Mouse (Mus musculus): ENCODE data around the gene Pet100. TPM values are rescaled to one million over a fixed set of nuclear protein-coding genes. Genes with fewer than 3 reads are reported as not detected.

Pet100 gene
- polyA plus RNA-seq, 1 experiment: 36.1 TPM

GRCm38 (mm10) chr8:3594466-3594865, 26.9 kb upstream of the Pet100 start:
- DNase-seq (ENCODE audit: low read depth): no peak
- no peak for TF ChIP-seq CTCF (IDR thresholded peaks at IDR 0.05; ENCODE audit: borderline replicate concordance, extremely low read depth, insufficient read depth, insufficient read length)
- no peak for TF ChIP-seq POLR2A (IDR thresholded peaks at IDR 0.05; ENCODE audit: borderline replicate concordance, extremely low read depth, insufficient read depth, insufficient read length, poor library complexity, severe bottlenecking)

DNA sequence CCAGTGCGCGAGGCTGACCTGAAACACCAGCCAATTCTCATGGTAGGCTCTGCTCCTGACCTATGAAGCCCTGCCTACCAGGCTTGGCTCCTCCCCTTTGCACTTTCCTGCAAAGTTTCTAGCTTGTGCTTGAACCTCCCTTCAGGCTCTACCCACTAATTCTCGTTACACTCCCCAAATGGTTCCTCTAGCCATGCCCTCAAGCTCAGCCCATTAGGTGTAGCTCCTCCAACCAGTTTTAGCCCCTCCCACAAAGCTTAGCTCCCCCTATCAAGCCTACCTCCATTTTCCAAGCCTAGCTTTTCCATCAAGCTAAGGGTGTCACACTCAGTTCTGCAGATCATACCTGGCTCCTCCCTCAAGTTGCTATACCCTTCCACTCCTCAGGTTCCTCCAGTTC, 23.3 kb upstream of the Pet100 start:
- no peak for TF ChIP-seq POLR2A (IDR thresholded peaks at IDR 0.05; ENCODE audit: borderline replicate concordance, extremely low read depth, insufficient read depth, insufficient read length, poor library complexity, severe bottlenecking)
- TF ChIP-seq CTCF (IDR thresholded peaks at IDR 0.05; ENCODE audit: borderline replicate concordance, extremely low read depth, insufficient read depth, insufficient read length): no peak
- no peak for DNase-seq (ENCODE audit: low read depth)

DNA sequence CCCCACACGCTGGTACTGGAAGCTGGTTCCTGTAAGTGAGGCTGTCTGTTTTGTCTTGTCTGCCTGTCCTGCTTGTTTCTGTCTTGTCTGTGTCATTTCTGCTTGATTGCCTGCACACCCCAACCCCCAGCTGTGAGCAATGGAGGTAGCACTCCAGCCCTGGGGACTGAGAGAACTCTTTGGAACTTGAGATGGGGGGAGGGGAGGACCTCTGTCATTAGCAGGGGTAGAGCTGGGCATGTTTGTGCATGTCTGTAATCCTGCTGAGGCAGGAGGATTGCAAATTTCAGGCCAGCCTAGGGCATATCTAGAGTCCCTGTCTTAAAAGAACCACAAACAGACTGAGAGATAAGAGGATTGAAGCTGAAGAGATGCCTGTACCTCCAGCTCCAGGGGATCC, 22.1 kb upstream of the Pet100 start:
- TF ChIP-seq POLR2A (IDR thresholded peaks at IDR 0.05; ENCODE audit: borderline replicate concordance, extremely low read depth, insufficient read depth, insufficient read length, poor library complexity, severe bottlenecking) (no peak), CTCF (IDR thresholded peaks at IDR 0.05; ENCODE audit: borderline replicate concordance, extremely low read depth, insufficient read depth, insufficient read length) (no peak)
- DNase-seq (ENCODE audit: low read depth): no peak

DNA sequence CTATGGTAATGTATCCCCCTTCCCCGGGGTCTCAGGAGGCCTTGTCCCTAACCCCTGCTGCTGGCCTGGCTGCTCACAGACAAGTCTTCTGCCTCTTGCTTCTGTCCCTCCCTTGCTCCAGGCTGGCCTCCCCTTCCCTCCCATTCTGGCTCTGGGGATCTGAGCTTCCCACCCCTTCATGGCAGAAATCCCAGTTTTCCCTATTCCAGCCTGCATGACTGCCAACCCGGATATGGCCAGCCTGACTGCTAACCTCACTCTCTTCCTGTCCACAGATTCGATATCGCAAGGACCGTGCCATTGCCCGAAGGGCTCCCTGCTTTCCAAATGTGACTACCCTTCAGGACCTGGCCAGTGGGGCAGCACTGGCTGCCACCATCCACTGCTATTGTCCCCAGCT, 20.9 kb upstream of the Pet100 start:
- TF ChIP-seq CTCF (IDR thresholded peaks at IDR 0.05; ENCODE audit: borderline replicate concordance, extremely low read depth, insufficient read depth, insufficient read length) (no peak), POLR2A (IDR thresholded peaks at IDR 0.05; ENCODE audit: borderline replicate concordance, extremely low read depth, insufficient read depth, insufficient read length, poor library complexity, severe bottlenecking) (no peak)
- DNase-seq (ENCODE audit: low read depth): no peak

- no peak for DNase-seq (ENCODE audit: low read depth)
- TF ChIP-seq POLR2A (IDR thresholded peaks at IDR 0.05; ENCODE audit: borderline replicate concordance, extremely low read depth, insufficient read depth, insufficient read length, poor library complexity, severe bottlenecking) (no peak), CTCF (IDR thresholded peaks at IDR 0.05; ENCODE audit: borderline replicate concordance, extremely low read depth, insufficient read depth, insufficient read length) (no peak)
Measured at GRCm38 (mm10) chr8:3603439-3603838, 17.9 kb upstream of the Pet100 start.

DNA sequence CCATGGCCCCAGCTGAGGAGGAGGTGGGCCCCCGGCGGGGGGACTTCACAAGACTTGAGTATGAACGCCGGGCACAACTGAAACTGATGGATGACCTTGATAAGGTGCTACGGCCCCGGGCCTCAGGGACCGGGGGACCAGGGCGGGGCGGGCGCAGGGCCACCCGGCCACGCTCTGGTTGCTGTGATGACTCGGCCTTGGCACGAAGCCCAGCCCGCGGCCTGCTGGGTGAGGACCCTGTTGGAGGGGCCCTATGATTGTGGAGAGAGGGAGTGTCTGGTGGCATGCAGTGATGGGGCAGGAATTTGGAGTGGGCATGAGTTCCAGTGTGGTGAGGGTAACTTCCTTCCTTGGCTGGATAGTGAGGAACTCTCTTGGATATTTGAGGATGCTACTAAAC, 14.8 kb upstream of the Pet100 start:
- DNase-seq (ENCODE audit: low read depth): no peak
- no peak for TF ChIP-seq POLR2A (IDR thresholded peaks at IDR 0.05; ENCODE audit: borderline replicate concordance, extremely low read depth, insufficient read depth, insufficient read length, poor library complexity, severe bottlenecking)

- TF ChIP-seq CTCF (IDR thresholded peaks at IDR 0.05; ENCODE audit: borderline replicate concordance, extremely low read depth, insufficient read depth, insufficient read length) (no peak), POLR2A (IDR thresholded peaks at IDR 0.05; ENCODE audit: borderline replicate concordance, extremely low read depth, insufficient read depth, insufficient read length, poor library complexity, severe bottlenecking) (no peak)
- DNase-seq (ENCODE audit: low read depth): no peak
Measured at GRCm38 (mm10) chr8:3607822-3608221, 13.5 kb upstream of the Pet100 start.

DNA sequence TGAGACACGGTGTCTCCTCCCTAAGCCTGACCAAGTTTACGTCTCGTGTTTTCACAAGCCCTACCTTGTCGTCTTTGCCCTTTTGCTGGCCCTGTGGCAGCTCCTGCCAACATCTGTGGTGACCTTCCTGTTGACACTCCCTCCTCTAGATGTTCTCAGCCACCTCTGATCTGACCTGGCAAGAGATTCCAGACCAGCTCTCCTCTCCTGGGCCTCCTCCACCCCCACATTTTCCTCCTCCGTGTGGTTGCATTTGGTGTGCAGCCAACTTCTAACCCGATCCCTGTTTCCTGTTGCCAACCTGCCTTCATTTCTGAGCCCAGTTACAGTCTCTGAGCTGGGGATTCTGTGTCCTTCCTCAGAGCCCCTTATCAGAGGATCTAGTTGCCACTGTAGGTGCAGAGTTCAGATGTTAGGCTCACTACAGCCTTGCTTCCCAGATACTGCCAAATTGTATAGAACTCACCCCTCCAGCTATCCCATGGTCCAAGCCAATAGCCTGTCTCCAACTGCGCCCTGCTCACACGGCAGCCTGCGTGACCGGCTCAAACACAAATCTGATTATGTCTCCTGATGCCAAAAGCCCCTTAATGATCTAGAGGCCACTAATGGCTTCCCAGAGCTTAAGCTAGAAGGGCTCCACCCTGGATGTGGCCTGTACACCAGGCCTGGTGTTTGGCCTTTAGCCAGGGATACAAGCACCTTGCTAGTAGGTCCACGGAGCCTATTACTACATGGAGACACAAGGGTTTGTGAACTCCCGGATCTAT, 12.1 kb upstream of the Pet100 start:
- TF ChIP-seq POLR2A (IDR thresholded peaks at IDR 0.05; ENCODE audit: borderline replicate concordance, extremely low read depth, insufficient read depth, insufficient read length, poor library complexity, severe bottlenecking): no peak
- TF ChIP-seq CTCF (IDR thresholded peaks at IDR 0.05; ENCODE audit: borderline replicate concordance, extremely low read depth, insufficient read depth, insufficient read length): no peak
- no peak for DNase-seq (ENCODE audit: low read depth)

DNA sequence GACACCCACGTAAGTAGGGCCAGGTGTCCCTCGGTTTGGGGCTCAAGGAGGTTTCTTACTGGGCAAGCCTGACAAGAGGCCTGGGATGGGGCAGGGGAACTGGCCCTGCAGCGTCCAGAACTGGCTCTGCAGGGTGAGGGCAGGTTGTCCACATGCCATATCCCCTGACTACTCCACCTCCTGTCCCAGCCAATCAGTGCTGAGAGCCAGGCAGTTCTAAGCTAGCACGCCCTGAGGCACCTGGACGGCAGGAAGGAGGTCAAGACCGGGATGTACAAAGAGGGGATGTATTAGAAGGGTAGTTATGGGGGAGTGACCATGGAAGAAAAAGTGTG, 11.6 kb upstream of the Pet100 start:
- DNase-seq (ENCODE audit: low read depth): no peak
- TF ChIP-seq CTCF (IDR thresholded peaks at IDR 0.05; ENCODE audit: borderline replicate concordance, extremely low read depth, insufficient read depth, insufficient read length) (no peak), POLR2A (IDR thresholded peaks at IDR 0.05; ENCODE audit: borderline replicate concordance, extremely low read depth, insufficient read depth, insufficient read length, poor library complexity, severe bottlenecking) (no peak)

GRCm38 (mm10) chr8:3622119-3622518, 771 bp downstream of the Pet100 start:
- TF ChIP-seq POLR2A (IDR thresholded peaks at IDR 0.05; ENCODE audit: borderline replicate concordance, extremely low read depth, insufficient read depth, insufficient read length, poor library complexity, severe bottlenecking): no peak
- no peak for TF ChIP-seq CTCF (IDR thresholded peaks at IDR 0.05; ENCODE audit: borderline replicate concordance, extremely low read depth, insufficient read depth, insufficient read length)
- DNase-seq (ENCODE audit: low read depth): no peak

DNA sequence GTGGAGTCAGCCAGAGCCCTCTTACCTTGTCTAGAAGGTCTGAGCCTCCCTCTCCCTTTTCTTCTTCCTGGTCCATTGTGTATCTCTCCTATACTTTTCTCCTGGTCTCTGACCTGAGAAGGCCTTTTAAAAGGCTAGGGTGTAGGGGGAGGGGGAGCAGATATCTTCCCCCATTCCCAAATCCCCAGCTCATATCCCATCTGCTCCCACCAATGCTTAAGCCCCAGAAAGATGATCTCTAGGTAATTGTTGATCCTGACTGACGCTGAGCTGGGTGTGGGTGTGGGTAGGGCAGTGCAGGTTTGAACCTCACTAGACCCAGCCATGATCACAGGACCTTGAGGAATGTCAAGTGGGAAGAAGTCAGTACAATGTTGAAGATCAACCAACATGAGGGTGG, 4.1 kb downstream of the Pet100 start, which contains the start of gene Pcp2:
Gene Pcp2 (minus strand): TSS at position 101 of the 400 bp plus-strand sequence.
- TF ChIP-seq CTCF (IDR thresholded peaks at IDR 0.05; ENCODE audit: borderline replicate concordance, extremely low read depth, insufficient read depth, insufficient read length) (no peak), POLR2A (IDR thresholded peaks at IDR 0.05; ENCODE audit: borderline replicate concordance, extremely low read depth, insufficient read depth, insufficient read length, poor library complexity, severe bottlenecking) (no peak)
- DNase-seq (ENCODE audit: low read depth): no peak

DNA sequence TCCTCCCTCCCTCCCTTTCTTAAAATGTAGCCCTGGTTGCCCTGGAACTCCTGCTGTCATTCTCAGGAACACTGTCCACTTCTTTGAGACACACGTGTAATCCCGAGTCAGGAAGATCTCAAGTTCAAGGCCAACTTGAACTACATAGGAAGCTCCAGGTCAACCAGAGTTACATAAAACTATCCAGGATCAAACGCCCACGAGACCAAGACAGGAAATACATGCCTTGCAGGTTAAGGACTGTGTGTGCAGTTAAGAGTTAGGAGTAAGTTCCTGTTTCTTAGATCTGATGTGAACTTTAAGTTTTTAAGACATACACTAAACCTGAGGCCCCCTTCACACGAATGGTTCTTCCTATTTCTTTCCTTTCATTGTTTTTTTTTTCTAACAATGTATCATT, 5.6 kb downstream of the Pet100 start:
- TF ChIP-seq CTCF (IDR thresholded peaks at IDR 0.05; ENCODE audit: borderline replicate concordance, extremely low read depth, insufficient read depth, insufficient read length): no peak
- no peak for TF ChIP-seq POLR2A (IDR thresholded peaks at IDR 0.05; ENCODE audit: borderline replicate concordance, extremely low read depth, insufficient read depth, insufficient read length, poor library complexity, severe bottlenecking)
- DNase-seq (ENCODE audit: low read depth): no peak

Measured in brain, embryonic 14.5 days (tissue).